Mouse (Mus musculus): Measurements from ENCODE around the gene Trpv6. TPM values are rescaled to one million over a fixed set of nuclear protein-coding genes. Genes with fewer than 3 reads are reported as not detected.
A peak's percentile ranks its signal among the peaks of the same experiment; 100 is the strongest.

Trpv6 gene
- polyA plus RNA-seq, 1 experiment from 2014 or later: 10.0 TPM

DNA sequence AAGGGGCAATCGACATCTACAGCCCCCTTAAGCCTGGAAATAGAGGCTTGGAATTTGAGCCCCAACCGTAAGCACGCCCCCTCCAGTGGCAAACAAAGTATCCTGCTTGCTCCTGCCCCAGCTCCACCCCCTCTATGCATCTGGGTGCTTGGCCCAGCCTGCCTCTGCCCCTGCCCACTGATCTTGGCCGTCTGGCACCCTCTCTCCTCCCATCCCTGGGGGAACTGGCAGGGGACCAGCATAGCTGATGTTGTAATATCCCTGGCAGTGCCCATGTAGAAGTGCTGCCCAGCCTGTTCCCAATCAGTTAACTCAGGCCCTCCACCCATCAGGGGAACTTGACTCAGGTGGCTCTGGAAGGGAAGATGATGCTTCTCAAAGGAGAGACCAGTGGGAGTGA is 30.0 kb downstream of the Trpv6 start:
- H3K4me3 ChIP-seq (replicated peaks; ENCODE audit: low read length): peak overlapping the region; percentile 83
- ATAC-seq (ENCODE audit: insufficient read depth, low FRiP score): no peak
- H3K9ac ChIP-seq (ENCODE audit: low read length): no peak overlapping the region
- H3K4me1 ChIP-seq (ENCODE audit: control insufficient read depth, insufficient read depth, low read length): 0 out of 2 replicates have a peak, but pooled peaks cover 3% of the 10 kb centered on the region
- H3K27ac ChIP-seq (ENCODE audit: low read length): no peak overlapping the region
- no peaks in the 10 kb centered on the region for H3K27me3 ChIP-seq (ENCODE audit: control insufficient read depth, insufficient read depth, low read length)
- no peaks in the 10 kb centered on the region for H3K36me3 ChIP-seq (ENCODE audit: control insufficient read depth, insufficient read depth, low read length)
- peak overlapping the region; percentile 98 for H3K4me2 ChIP-seq (ENCODE audit: low read depth, low read length)
- H3K9me3 ChIP-seq (replicated peaks; ENCODE audit: control insufficient read depth, low read length): no peaks in the 10 kb centered on the region
- 21% methylated on average over 4 of the region's 4 CpGs for WGBS

DNA sequence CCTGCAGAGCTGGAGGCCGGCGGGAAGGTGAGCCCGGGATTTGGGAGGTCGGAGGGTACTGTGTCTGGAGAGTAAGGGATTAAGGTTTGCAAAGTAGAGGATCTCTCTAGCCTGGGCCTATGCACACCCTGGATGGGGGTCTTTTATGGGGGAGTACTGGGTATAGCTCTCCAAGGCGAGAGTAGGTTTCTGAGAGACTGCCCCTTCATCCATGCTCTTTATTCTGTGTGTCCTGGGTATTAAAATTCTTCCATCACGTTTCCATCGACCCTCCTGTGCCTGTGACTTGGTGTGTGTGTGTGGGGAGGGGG is 30.5 kb downstream of the Trpv6 start:
- under 1% methylated on average over 7 of the region's 7 CpGs for WGBS
- H3K36me3 ChIP-seq (ENCODE audit: control insufficient read depth, insufficient read depth, low read length): no peaks in the 10 kb centered on the region
- H3K4me3 ChIP-seq (replicated peaks; ENCODE audit: low read length): peak overlapping the region; percentile 83
- peak overlapping the region; percentile 85 for H3K27ac ChIP-seq (ENCODE audit: low read length)
- peak overlapping the region; percentile 98 for H3K4me2 ChIP-seq (ENCODE audit: low read depth, low read length)
- H3K27me3 ChIP-seq (ENCODE audit: control insufficient read depth, insufficient read depth, low read length): no peaks in the 10 kb centered on the region
- 0 out of 2 replicates have a peak, but pooled peaks cover 3% of the 10 kb centered on the region for H3K4me1 ChIP-seq (ENCODE audit: control insufficient read depth, insufficient read depth, low read length)
- peak overlapping the region; percentile 86 for H3K9ac ChIP-seq (ENCODE audit: low read length)
- no peak; the same call in 1 of the 2 replicates for ATAC-seq (ENCODE audit: insufficient read depth, low FRiP score)
- H3K9me3 ChIP-seq (replicated peaks; ENCODE audit: control insufficient read depth, low read length): no peaks in the 10 kb centered on the region

DNA sequence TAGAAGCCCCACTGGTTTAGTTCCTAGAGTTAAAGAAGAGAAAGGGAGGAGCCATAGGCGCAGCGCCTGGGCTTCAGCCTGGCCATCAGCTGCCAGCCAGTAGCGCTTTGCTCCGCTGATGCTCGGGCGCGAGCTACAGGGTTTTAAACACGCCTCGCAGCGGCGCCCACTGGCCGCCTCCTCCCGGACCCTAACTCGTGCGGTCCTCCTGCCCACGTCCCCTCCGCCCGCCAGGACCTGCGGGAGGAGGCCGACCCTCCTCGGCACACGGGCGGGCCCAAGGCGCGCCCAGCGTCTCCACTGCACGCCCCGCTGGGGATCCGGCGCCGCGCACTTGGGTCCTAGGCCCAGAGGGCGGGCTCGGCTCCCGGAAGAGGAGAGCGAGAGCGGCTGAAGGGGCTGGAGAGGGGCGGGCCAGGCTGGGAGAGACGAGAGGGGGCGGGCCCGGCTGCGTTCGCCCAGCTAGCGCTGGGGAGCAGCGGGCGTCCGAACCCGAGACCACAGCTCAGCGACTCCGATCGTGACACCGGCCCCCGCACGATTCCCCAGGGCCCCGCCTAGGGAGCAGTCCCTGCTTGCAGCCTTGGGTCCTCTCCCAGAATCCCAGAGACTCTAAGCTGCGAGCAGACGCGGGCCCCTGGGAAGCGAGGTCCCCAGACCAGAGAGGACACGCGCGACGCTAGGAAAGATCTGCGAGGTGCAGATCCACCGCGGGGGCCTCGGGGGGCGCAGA is 31.0 kb downstream of the Trpv6 start, which contains the start of gene Ephb6:
Ephb6 (plus strand) TSS at position 422 of the 733 bp plus-strand sequence.
- Histone ChIP-seq H3K4me1 (ENCODE audit: control insufficient read depth, insufficient read depth, low read length) (0 out of 2 replicates have a peak, but pooled peaks cover 3% of the 10 kb centered on the region), H3K36me3 (ENCODE audit: control insufficient read depth, insufficient read depth, low read length) (no peaks in the 10 kb centered on the region), H3K9me3 (replicated peaks; ENCODE audit: control insufficient read depth, low read length) (no peaks in the 10 kb centered on the region), H3K27me3 (ENCODE audit: control insufficient read depth, insufficient read depth, low read length) (no peaks in the 10 kb centered on the region), H3K4me2 (ENCODE audit: low read depth, low read length) (peak within 1 kb of the TSS; percentile 98), H3K4me3 (replicated peaks; ENCODE audit: low read length) (peak within 1 kb of the TSS; percentile 83), H3K27ac (ENCODE audit: low read length) (peak within 1 kb of the TSS; percentile 85), H3K9ac (ENCODE audit: low read length) (peak within 1 kb of the TSS; percentile 86)
- peak; percentile 97 for ATAC-seq (ENCODE audit: insufficient read depth, low FRiP score)
- under 1% methylated on average over 68 of the region's 68 CpGs for WGBS

DNA sequence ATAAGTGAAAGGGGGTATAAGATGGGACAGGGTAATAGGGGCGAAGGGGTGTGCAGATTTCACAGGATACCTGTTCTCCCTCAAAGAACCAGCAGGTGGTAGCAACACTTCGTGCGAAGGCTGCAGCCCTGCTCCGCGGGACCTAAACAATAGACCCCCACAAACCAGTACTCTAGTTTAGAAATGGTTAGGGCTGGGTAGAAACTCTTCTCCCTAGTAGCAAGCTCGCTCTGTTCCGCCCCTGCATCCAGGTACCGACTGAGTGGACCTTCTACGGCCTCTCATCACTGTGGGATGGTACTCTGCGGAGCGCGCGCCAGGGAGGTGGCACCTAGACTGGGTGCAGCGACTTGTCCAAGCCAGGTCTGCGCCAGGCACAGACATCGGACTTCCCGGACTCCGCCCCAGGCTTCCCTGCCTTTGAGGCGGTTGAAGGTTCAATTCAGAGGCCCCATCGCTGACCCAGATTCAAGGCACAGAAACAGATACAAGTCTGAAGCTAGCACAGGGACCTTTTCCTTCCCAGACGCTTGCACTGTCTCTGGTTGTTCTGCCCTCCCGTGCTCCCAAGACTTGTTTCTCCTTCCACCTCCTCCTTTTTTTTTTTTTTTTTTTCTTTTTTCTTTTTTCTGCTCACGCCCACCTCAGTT is 31.7 kb downstream of the Trpv6 start:
- 0 out of 2 replicates have a peak, but pooled peaks cover 3% of the 10 kb centered on the region for H3K4me1 ChIP-seq (ENCODE audit: control insufficient read depth, insufficient read depth, low read length)
- peak overlapping the region; percentile 98 for H3K4me2 ChIP-seq (ENCODE audit: low read depth, low read length)
- peak overlapping the region; percentile 86 for H3K9ac ChIP-seq (ENCODE audit: low read length)
- H3K9me3 ChIP-seq (replicated peaks; ENCODE audit: control insufficient read depth, low read length): no peaks in the 10 kb centered on the region
- peak overlapping the region; percentile 85 for H3K27ac ChIP-seq (ENCODE audit: low read length)
- ATAC-seq (ENCODE audit: insufficient read depth, low FRiP score): peak; percentile 51
- H3K4me3 ChIP-seq (replicated peaks; ENCODE audit: low read length): peak overlapping the region; percentile 83
- no peaks in the 10 kb centered on the region for H3K36me3 ChIP-seq (ENCODE audit: control insufficient read depth, insufficient read depth, low read length)
- WGBS: under 1% methylated on average over 23 of the region's 23 CpGs
- no peaks in the 10 kb centered on the region for H3K27me3 ChIP-seq (ENCODE audit: control insufficient read depth, insufficient read depth, low read length)

DNA sequence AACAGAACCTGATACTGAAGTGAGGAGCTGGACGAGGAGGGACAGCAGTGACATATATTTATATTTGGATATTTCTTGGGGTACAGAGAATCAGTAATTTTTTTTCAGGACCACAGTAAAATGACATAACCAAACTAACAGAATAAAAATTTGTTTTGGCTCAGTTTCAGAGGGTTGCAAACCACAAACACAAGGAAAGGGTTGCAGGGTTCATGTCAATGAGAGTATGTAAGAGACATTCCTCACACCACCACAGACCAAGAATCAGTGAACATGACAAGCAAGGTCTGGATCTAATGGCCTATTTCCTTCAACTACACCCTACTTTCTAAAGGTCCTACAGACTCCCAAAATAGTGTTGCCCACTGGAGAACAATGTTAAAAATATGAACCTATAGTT is 54.0 kb downstream of the Trpv6 start:
- 89% methylated on average over 1 of the region's 1 CpGs for WGBS
- Histone ChIP-seq H3K36me3 (ENCODE audit: control insufficient read depth, insufficient read depth, low read length) (no peaks in the 10 kb centered on the region), H3K4me2 (ENCODE audit: low read depth, low read length) (no peak overlapping the region), H3K27me3 (ENCODE audit: control insufficient read depth, insufficient read depth, low read length) (no peaks in the 10 kb centered on the region), H3K27ac (ENCODE audit: low read length) (no peak overlapping the region), H3K9ac (ENCODE audit: low read length) (no peak overlapping the region), H3K4me1 (ENCODE audit: control insufficient read depth, insufficient read depth, low read length) (no peaks in the 10 kb centered on the region), H3K9me3 (replicated peaks; ENCODE audit: control insufficient read depth, low read length) (no peaks in the 10 kb centered on the region), H3K4me3 (replicated peaks; ENCODE audit: low read length) (no peak overlapping the region)
- ATAC-seq (ENCODE audit: insufficient read depth, low FRiP score): no peak

DNA sequence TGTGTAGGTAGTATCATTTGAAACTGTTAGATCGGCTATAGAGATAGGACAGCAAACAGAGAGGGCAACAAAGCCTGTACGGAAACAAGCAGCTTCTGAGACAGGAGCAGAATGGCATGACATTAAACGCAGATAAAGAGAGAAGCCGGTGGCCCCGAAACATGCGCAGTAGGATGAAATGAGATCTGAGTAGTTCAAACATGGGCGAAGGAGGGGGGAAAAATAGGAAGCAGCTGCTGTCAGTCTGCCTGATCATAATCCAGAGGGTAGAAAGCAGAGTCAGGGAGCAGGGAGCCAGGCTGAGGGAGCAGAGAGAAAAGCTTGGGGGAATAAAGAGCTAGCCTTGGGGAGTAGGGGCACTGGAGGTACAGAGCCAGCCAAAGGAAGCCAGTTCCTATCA is 54.9 kb downstream of the Trpv6 start:
- no peak overlapping the region for H3K4me2 ChIP-seq (ENCODE audit: low read depth, low read length)
- no peaks in the 10 kb centered on the region for H3K9me3 ChIP-seq (replicated peaks; ENCODE audit: control insufficient read depth, low read length)
- no peak overlapping the region for H3K4me3 ChIP-seq (replicated peaks; ENCODE audit: low read length)
- WGBS: 48% methylated on average over 7 of the region's 7 CpGs
- H3K4me1 ChIP-seq (ENCODE audit: control insufficient read depth, insufficient read depth, low read length): no peaks in the 10 kb centered on the region
- no peak overlapping the region for H3K27ac ChIP-seq (ENCODE audit: low read length)
- no peaks in the 10 kb centered on the region for H3K36me3 ChIP-seq (ENCODE audit: control insufficient read depth, insufficient read depth, low read length)
- no peak overlapping the region for H3K9ac ChIP-seq (ENCODE audit: low read length)
- no peaks in the 10 kb centered on the region for H3K27me3 ChIP-seq (ENCODE audit: control insufficient read depth, insufficient read depth, low read length)
- ATAC-seq (ENCODE audit: insufficient read depth, low FRiP score): no peak

DNA sequence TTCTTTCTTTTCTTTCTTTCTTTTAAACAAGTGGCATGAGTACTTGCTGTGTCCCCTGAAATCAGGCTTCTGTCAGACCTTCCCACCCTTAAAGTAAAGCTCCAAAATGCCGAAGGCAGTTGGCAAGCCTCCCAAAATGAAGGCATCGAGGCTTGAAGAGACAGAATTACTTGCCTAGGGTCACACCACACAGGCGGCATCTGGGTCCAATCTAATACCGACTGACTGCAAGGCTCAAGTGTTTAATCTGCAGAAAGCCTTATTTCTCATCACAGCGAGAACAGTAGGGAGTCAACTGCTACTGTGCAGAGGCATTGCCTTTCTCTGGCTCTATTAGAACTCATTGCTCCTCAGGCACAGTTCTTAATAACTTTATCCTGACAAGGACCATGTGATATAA is 58.9 kb downstream of the Trpv6 start:
- WGBS: 56% methylated on average over 5 of the region's 5 CpGs
- Histone ChIP-seq H3K27me3 (ENCODE audit: control insufficient read depth, insufficient read depth, low read length) (no peaks in the 10 kb centered on the region), H3K9ac (ENCODE audit: low read length) (no peak overlapping the region), H3K9me3 (replicated peaks; ENCODE audit: control insufficient read depth, low read length) (no peaks in the 10 kb centered on the region), H3K36me3 (ENCODE audit: control insufficient read depth, insufficient read depth, low read length) (no peaks in the 10 kb centered on the region), H3K4me2 (ENCODE audit: low read depth, low read length) (no peak overlapping the region), H3K4me3 (replicated peaks; ENCODE audit: low read length) (no peak overlapping the region), H3K4me1 (ENCODE audit: control insufficient read depth, insufficient read depth, low read length) (no peaks in the 10 kb centered on the region), H3K27ac (ENCODE audit: low read length) (peak overlapping the region; percentile 21)
- ATAC-seq (ENCODE audit: insufficient read depth, low FRiP score): no peak

DNA sequence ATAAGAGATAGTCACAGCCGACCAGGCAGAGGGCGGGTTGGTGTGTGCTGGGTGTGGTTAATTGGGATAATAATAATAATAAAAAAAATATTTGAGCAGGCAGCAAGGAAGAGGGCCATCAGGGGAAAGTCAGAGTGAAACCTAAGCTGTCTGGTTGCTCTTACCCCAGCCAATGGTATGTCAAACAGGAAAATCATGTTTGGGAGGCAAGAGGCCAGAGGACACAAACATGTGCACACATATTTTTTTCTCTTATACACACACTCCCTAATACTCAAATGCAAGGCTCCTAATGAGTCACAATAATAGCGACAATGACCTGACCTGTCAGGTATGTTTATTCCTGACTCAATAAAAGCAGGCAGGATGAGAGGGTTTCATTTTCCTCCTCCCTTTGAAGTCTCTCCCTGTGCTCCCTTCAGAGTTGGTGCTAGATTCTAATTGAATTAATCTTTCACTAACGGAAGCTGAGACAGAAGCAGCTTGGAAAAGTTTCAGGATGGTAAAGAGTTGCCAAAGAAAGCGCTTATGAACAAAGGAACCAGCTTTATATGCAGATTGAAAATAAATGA is 59.6 kb downstream of the Trpv6 start:
- ATAC-seq (ENCODE audit: insufficient read depth, low FRiP score): peak; percentile 72
- H3K27me3 ChIP-seq (ENCODE audit: control insufficient read depth, insufficient read depth, low read length): no peaks in the 10 kb centered on the region
- no peak overlapping the region for H3K4me3 ChIP-seq (replicated peaks; ENCODE audit: low read length)
- no peaks in the 10 kb centered on the region for H3K9me3 ChIP-seq (replicated peaks; ENCODE audit: control insufficient read depth, low read length)
- H3K27ac ChIP-seq (ENCODE audit: low read length): peak overlapping the region; percentile 81
- no peaks in the 10 kb centered on the region for H3K36me3 ChIP-seq (ENCODE audit: control insufficient read depth, insufficient read depth, low read length)
- no peak overlapping the region for H3K9ac ChIP-seq (ENCODE audit: low read length)
- 36% methylated on average over 5 of the region's 5 CpGs for WGBS
- no peaks in the 10 kb centered on the region for H3K4me1 ChIP-seq (ENCODE audit: control insufficient read depth, insufficient read depth, low read length)
- no peak overlapping the region for H3K4me2 ChIP-seq (ENCODE audit: low read depth, low read length)
